Mouse (Mus musculus) cerebellum, adult 2 months (tissue): ENCODE data around the gene Stk4.

ENCODE experiments used
- CTCF ChIP-seq: fragments of 200-500 bp; IDR thresholded peaks from 2 replicates; pipeline ENCODE4 v1.5.1; 2011; ENCODE audit warnings: low read depth, mild to moderate bottlenecking, control low read depth, low read length, moderate library complexity, borderline replicate concordance; ENCODE audit not compliant: insufficient read depth
- POLR2A ChIP-seq: fragments of 200-500 bp; IDR thresholded peaks from 2 replicates; pipeline ENCODE4 v1.6.1; 2011; ENCODE audit warnings: low read length, control low read depth, borderline replicate concordance; ENCODE audit not compliant: insufficient read depth

DNA sequence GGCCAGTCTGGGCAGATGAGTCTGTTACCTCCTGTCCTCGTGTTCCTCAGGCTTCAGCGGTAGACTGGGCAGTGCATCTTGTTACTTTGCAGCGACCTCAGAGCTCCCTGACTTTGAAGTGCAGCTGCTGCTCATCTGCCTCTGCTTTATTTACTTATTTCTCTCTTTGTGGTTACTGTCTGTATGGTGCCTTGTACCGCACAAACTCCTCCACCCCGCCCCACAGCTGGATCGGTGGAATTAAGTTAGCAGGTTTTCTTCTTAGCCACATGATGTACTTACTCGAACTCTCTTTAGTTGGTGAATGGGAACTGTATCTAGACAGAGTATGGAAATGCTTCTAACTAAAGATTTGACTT, 14.2 kb downstream of the Stk4 start:
- no peak for TF ChIP-seq CTCF
- TF ChIP-seq POLR2A, result no peak
